ENCODE assay signal across 27 mouse cellular contexts in the genomic region with DNA sequence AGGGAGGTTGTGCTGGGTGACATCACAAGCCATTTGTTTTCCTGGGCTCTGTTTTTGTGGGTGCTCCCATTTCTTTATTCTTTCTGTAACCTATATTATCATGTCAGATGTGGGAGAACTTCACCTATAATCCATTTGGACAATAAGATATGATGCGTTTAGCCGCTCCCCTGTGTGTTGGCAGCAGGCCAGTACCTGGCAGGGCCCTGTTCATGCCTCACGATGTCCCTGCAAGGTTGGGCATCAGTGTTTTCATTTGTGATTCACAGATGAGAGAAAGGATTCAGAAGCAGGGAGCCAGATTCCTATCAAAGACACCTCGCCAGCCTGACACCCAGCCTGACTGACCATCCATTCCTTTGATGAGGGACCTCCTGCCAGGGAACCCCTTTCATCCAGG.
DNase-seq lines count a peak whose midpoint lies in the region; TF ChIP-seq lines count a peak whose summit lies in the region.
"Had no signal": no experiment of that assay in that cellular context is flagged by ENCODE, and none has a peak within 500 bp of the region (broad histone marks: within the 10 kb centered on the region; RNA-seq: fewer than 3 reads in every experiment).

No protein-coding gene starts in this region.

- 77% methylated on average over 4 of the region's 4 CpGs for WGBS in embryonic facial prominence, embryonic 10.5 days

- no peak for DNase-seq in layer of hippocampus, adult 2 months (ENCODE audit: low spot score in 2 of 2)
- no peak for DNase-seq in layer of hippocampus, adult 8-10 months (ENCODE audit: low spot score in 2 of 2)
- DNase-seq in brain, adult 2 months (ENCODE audit: low read depth, low spot score) = peak; percentile 46
- peak; percentile 53 to 64 for DNase-seq in cerebellum, adult 18-20 months
- DNase-seq in cerebellum, postnatal 10 days = peak; percentile 57 to 70
- no peak for DNase-seq in adrenal gland, postnatal 10 days
- DNase-seq in embryonic facial prominence, embryonic 10.5 days (ENCODE audit: low spot score) = no peak
- DNase-seq: adrenal gland, postnatal 25 days; embryo, embryonic 11 days; gastrocnemius, postnatal 25 days; heart, adult 11 months; kidney, adult 18-20 months; kidney, postnatal 36 days; layer of hippocampus, adult 9-11 months; liver, postnatal 0 days; lung, postnatal 36 days; retina, postnatal 1 day; right cerebral cortex, postnatal 25 days; thymus, adult 2 months; thymus, postnatal 36 days had no signal

- H3K4me3 ChIP-seq in layer of hippocampus, adult 2 months = no peak overlapping the region
- no peak overlapping the region for H3K4me3 ChIP-seq in embryonic facial prominence, embryonic 10.5 days
- H3K4me3 ChIP-seq: embryonic facial prominence, embryonic 13.5 days; forebrain, embryonic 10.5 days; heart, embryonic 10.5 days; heart, embryonic 15.5 days; liver, embryonic 12.5 days; midbrain, embryonic 12.5 days; neural tube, embryonic 15.5 days had no signal

- H3K27ac ChIP-seq in layer of hippocampus, adult 2 months = peak overlapping the region; percentile 0; the same call in 1 of the 2 replicates
- no peak overlapping the region for H3K27ac ChIP-seq in embryonic facial prominence, embryonic 10.5 days (replicated peaks)
- H3K27ac ChIP-seq: embryonic facial prominence, embryonic 13.5 days; forebrain, embryonic 10.5 days; heart, embryonic 10.5 days; heart, embryonic 15.5 days; liver, embryonic 12.5 days; midbrain, embryonic 12.5 days; neural tube, embryonic 15.5 days had no signal

- H3K27me3 ChIP-seq in embryonic facial prominence, embryonic 10.5 days (replicated peaks; ENCODE audit: low read depth, poor library complexity, severe bottlenecking) = no peaks in the 10 kb centered on the region
- H3K27me3 ChIP-seq: embryonic facial prominence, embryonic 13.5 days; heart, embryonic 15.5 days; liver, embryonic 12.5 days; midbrain, embryonic 12.5 days; neural tube, embryonic 15.5 days had no signal

- H3K9me3 ChIP-seq in embryonic facial prominence, embryonic 10.5 days = no peaks in the 10 kb centered on the region
- H3K9me3 ChIP-seq: embryonic facial prominence, embryonic 13.5 days; forebrain, embryonic 10.5 days; heart, embryonic 10.5 days; heart, embryonic 15.5 days; liver, embryonic 12.5 days; midbrain, embryonic 12.5 days; neural tube, embryonic 15.5 days had no signal

- no peaks in the 10 kb centered on the region for H3K4me1 ChIP-seq in embryonic facial prominence, embryonic 10.5 days
- H3K4me1 ChIP-seq: embryonic facial prominence, embryonic 13.5 days; forebrain, embryonic 10.5 days; liver, embryonic 12.5 days; midbrain, embryonic 12.5 days; neural tube, embryonic 15.5 days had no signal

- TF ChIP-seq CTCF in layer of hippocampus, adult 2 months (conservative IDR thresholded peaks at IDR 0.05) = no peak

- no peaks in the 10 kb centered on the region for H3K36me3 ChIP-seq in embryonic facial prominence, embryonic 10.5 days (replicated peaks)
- H3K36me3 ChIP-seq: embryonic facial prominence, embryonic 13.5 days; forebrain, embryonic 10.5 days; heart, embryonic 10.5 days; heart, embryonic 15.5 days; liver, embryonic 12.5 days; midbrain, embryonic 12.5 days; neural tube, embryonic 15.5 days had no signal

Comparison
In these comparisons a context has a peak if more than half of its experiments do, and no peak if none do; other contexts are left out.
1. DNase-seq: peak in brain, adult 2 months (single experiment), cerebellum, adult 18-20 months (2 of 2) and cerebellum, postnatal 10 days (2 of 2); none in layer of hippocampus, adult 2 months (0 of 2), layer of hippocampus, adult 8-10 months (0 of 2), adrenal gland, postnatal 10 days (single experiment) and embryonic facial prominence, embryonic 10.5 days (single experiment).